In the genomic region with DNA sequence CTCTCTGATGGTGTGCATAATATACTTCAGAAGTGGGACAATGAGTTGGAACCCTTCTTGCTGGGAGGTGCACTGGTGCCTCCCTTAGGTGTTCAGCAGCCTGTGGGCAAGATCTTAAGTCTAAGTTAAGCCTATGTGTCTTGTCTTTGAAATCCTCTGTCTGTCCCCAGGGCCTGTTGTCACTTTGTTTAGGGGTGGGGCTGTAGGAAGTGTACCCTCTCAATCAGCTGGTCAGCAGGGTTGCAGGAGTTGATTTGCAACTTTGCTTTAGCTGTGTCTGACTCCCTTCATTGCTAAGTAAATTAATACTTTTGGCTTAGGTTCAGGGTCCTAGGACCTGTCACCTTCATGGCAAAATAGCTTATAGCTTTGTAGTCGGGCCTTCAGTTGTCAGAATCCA, we compare ENCODE assay signal across 8 mouse cellular contexts. TPM values are rescaled to one million over a fixed set of nuclear protein-coding genes. Genes with fewer than 3 reads are reported as not detected.
DNase-seq lines count a peak whose midpoint lies in the region; ATAC-seq and TF ChIP-seq lines count a peak whose summit lies in the region.

No protein-coding gene starts in this region.

- H3K4me2 ChIP-seq in heart, postnatal 0 days (ENCODE audit: low read depth, low read length): peak overlapping the region; percentile 94; the same call in 1 of the 2 replicates
- peak overlapping the region; percentile 77 for H3K4me2 ChIP-seq in embryonic facial prominence, embryonic 14.5 days (ENCODE audit: low read depth, low read length)
- peak overlapping the region; percentile 72 for H3K4me2 ChIP-seq in limb, embryonic 11.5 days (ENCODE audit: low read depth, severe bottlenecking)
- peak overlapping the region; percentile 76 for H3K4me2 ChIP-seq in midbrain, postnatal 0 days (ENCODE audit: low read depth, low read length, poor library complexity, severe bottlenecking)

- H3K4me3 ChIP-seq in heart, postnatal 0 days (ENCODE audit: low read depth, low read length): no peak overlapping the region
- peak overlapping the region; percentile 85 for H3K4me3 ChIP-seq in embryonic facial prominence, embryonic 14.5 days (ENCODE audit: low read depth, low read length)
- H3K4me3 ChIP-seq in limb, embryonic 11.5 days (ENCODE audit: low read depth, low read length): peak overlapping the region; percentile 70; the same call in 1 of the 2 replicates
- peak overlapping the region; percentile 91; the same call in 1 of the 2 replicates for H3K4me3 ChIP-seq in midbrain, postnatal 0 days (ENCODE audit: low read depth, low read length)

- H3K9ac ChIP-seq in heart, postnatal 0 days (replicated peaks; ENCODE audit: low read depth, low read length): no peak overlapping the region
- peak overlapping the region; percentile 97 for H3K9ac ChIP-seq in embryonic facial prominence, embryonic 14.5 days (ENCODE audit: low read depth, low read length)
- H3K9ac ChIP-seq in limb, embryonic 11.5 days (ENCODE audit: low read length): no peak overlapping the region
- H3K9ac ChIP-seq in midbrain, postnatal 0 days (replicated peaks; ENCODE audit: low read length, poor library complexity, severe bottlenecking): peak overlapping the region; percentile 90; the same call in 1 of the 2 replicates

- H3K27ac ChIP-seq in heart, postnatal 0 days (ENCODE audit: low read depth): no peak overlapping the region
- no peak overlapping the region for H3K27ac ChIP-seq in embryonic facial prominence, embryonic 14.5 days (replicated peaks; ENCODE audit: low read depth, low read length)
- H3K27ac ChIP-seq in limb, embryonic 11.5 days (replicated peaks; ENCODE audit: low read depth, low read length): no peak overlapping the region
- H3K27ac ChIP-seq in midbrain, postnatal 0 days (ENCODE audit: low read depth, low read length): 0 out of 2 replicates have a peak overlapping the region, but pooled peaks have one; percentile 87

- no peak for TF ChIP-seq EP300 in heart, postnatal 0 days (IDR thresholded peaks at IDR 0.05; ENCODE audit: low read depth)

- H3K4me1 ChIP-seq in heart, postnatal 0 days (ENCODE audit: control insufficient read depth, insufficient read depth): peaks cover 29% of the 10 kb centered on the region
- H3K4me1 ChIP-seq in embryonic facial prominence, embryonic 14.5 days (ENCODE audit: control insufficient read depth, insufficient read depth, low read length): peaks cover 11% of the 10 kb centered on the region; the same call in 1 of the 2 replicates
- peaks cover 15% of the 10 kb centered on the region for H3K4me1 ChIP-seq in limb, embryonic 11.5 days (ENCODE audit: control insufficient read depth, insufficient read depth, low read length)
- H3K4me1 ChIP-seq in midbrain, postnatal 0 days (ENCODE audit: insufficient read depth, low read length): peaks cover 6% of the 10 kb centered on the region

- no peaks in the 10 kb centered on the region for H3K27me3 ChIP-seq in heart, postnatal 0 days (ENCODE audit: control insufficient read depth, insufficient read depth, low read length)
- no peaks in the 10 kb centered on the region for H3K27me3 ChIP-seq in embryonic facial prominence, embryonic 14.5 days (replicated peaks; ENCODE audit: control insufficient read depth, insufficient read depth, low read length)
- no peaks in the 10 kb centered on the region for H3K27me3 ChIP-seq in limb, embryonic 11.5 days (ENCODE audit: control insufficient read depth, insufficient read depth, low read length)
- no peaks in the 10 kb centered on the region for H3K27me3 ChIP-seq in midbrain, postnatal 0 days (ENCODE audit: insufficient read depth, low read length)

- no peaks in the 10 kb centered on the region for H3K9me3 ChIP-seq in heart, postnatal 0 days (replicated peaks; ENCODE audit: control insufficient read depth, low read length)
- no peaks in the 10 kb centered on the region for H3K9me3 ChIP-seq in embryonic facial prominence, embryonic 14.5 days (ENCODE audit: control insufficient read depth, low read length)
- H3K9me3 ChIP-seq in limb, embryonic 11.5 days (ENCODE audit: control insufficient read depth, low read length): no peaks in the 10 kb centered on the region
- H3K9me3 ChIP-seq in midbrain, postnatal 0 days (ENCODE audit: low read length): no peaks in the 10 kb centered on the region

- DNase-seq in heart, postnatal 0 days (ENCODE audit: low spot score): no peak
- DNase-seq in heart, postnatal 4 days: no peak
- no peak for DNase-seq in embryonic facial prominence, embryonic 14.5 days (ENCODE audit: low spot score)
- no peak for DNase-seq in limb, embryonic 11.5 days (ENCODE audit: low spot score)
- no peak for DNase-seq in midbrain, postnatal 0 days (ENCODE audit: low spot score)
- DNase-seq in B cell, adult 2 months: no peak
- no peak for DNase-seq in cerebellum, postnatal 14 days
- DNase-seq in thymus, postnatal 25 days: no peak

- no peak for ATAC-seq in heart, postnatal 0 days (ENCODE audit: insufficient read depth, low read depth)
- no peak for ATAC-seq in embryonic facial prominence, embryonic 14.5 days (ENCODE audit: low read depth)
- ATAC-seq in limb, embryonic 11.5 days (ENCODE audit: insufficient number of reproducible peaks, low FRiP score, low TSS enrichment, low read depth): no peak
- ATAC-seq in midbrain, postnatal 0 days (ENCODE audit: low FRiP score): no peak

- WGBS in heart, postnatal 0 days: 76% methylated on average over 1 of the region's 1 CpGs
- WGBS in embryonic facial prominence, embryonic 14.5 days: 41% methylated on average over 1 of the region's 1 CpGs
- WGBS in limb, embryonic 11.5 days: 58% methylated on average over 1 of the region's 1 CpGs
- WGBS in midbrain, postnatal 0 days: 69% methylated on average over 1 of the region's 1 CpGs

- no peaks in the 10 kb centered on the region for H3K36me3 ChIP-seq in heart, postnatal 0 days (replicated peaks; ENCODE audit: control insufficient read depth, insufficient read depth, low read length)
- no peaks in the 10 kb centered on the region for H3K36me3 ChIP-seq in embryonic facial prominence, embryonic 14.5 days (ENCODE audit: control insufficient read depth, insufficient read depth, low read length)
- no peaks in the 10 kb centered on the region for H3K36me3 ChIP-seq in limb, embryonic 11.5 days (ENCODE audit: control insufficient read depth, insufficient read depth, low read length)
- no peaks in the 10 kb centered on the region for H3K36me3 ChIP-seq in midbrain, postnatal 0 days (ENCODE audit: insufficient read depth, low read length)

- no peak for TF ChIP-seq CTCF in heart, postnatal 0 days (IDR thresholded peaks at IDR 0.05; ENCODE audit: low read depth)
- no peak for TF ChIP-seq CTCF in midbrain, postnatal 0 days (IDR thresholded peaks at IDR 0.05)

RNA-seq across cellular contexts. Expression of a gene that starts 3.0 kb away (rescaled TPM):
- 7.7 and 22.2 TPM in 2 replicates for total RNA-seq in heart, postnatal 0 days (2014; rRNA removed; ENCODE audit: low replicate concordance)
- 7.2 and 8.5 TPM in 2 replicates for polyA plus RNA-seq in heart, postnatal 0 days (2015; fragmentation: Nextera tagmentation; extraction: Ambion mirVana)
- 10 to 100 TPM; 16.3 to 19.5 TPM for total RNA-seq in heart, postnatal 4 days (2021)
- 32.1 and 35.7 TPM in 2 replicates for polyA plus RNA-seq in embryonic facial prominence, embryonic 14.5 days (2014; fragmentation: Nextera tagmentation; extraction: Ambion mirVana)
- polyA plus RNA-seq in limb, embryonic 11.5 days (2014; fragmentation: Nextera tagmentation; extraction: Ambion mirVana): 48.1 and 54.8 TPM in 2 replicates
- total RNA-seq in midbrain, postnatal 0 days (2014; rRNA removed): 53.4 and 61.7 TPM in 2 replicates
- polyA plus RNA-seq in midbrain, postnatal 0 days (2015; fragmentation: Nextera tagmentation; extraction: Ambion mirVana): 33.0 and 39.1 TPM in 2 replicates

Comparison
In these comparisons a context has a peak if more than half of its experiments do, and no peak if none do; other contexts are left out.
1. H3K9ac ChIP-seq: peak in embryonic facial prominence, embryonic 14.5 days (single experiment) and midbrain, postnatal 0 days (single experiment); none in heart, postnatal 0 days (single experiment) and limb, embryonic 11.5 days (single experiment).
2. Peak in every context shown above with its lines, with median percentiles within 50 percentile points of each other: H3K4me2 ChIP-seq.